Mouse (Mus musculus) bone marrow, adult 2 months (tissue): Measurements from ENCODE around the gene Irs1.

Experiments used
- CTCF ChIP-seq: fragments of 200-500 bp; IDR thresholded peaks from 2 replicates; pipeline ENCODE4 v1.5.1; 2011; ENCODE audit warnings: low read length, control low read depth; ENCODE audit not compliant: control insufficient read depth, insufficient read depth
- POLR2A ChIP-seq: fragments of 200-500 bp; IDR thresholded peaks from 2 replicates; pipeline ENCODE4 v1.6.1; 2011; ENCODE audit warnings: low read depth, mild to moderate bottlenecking, control low read depth, low read length, borderline replicate concordance; ENCODE audit not compliant: control insufficient read depth

- no peak for TF ChIP-seq CTCF
- TF ChIP-seq POLR2A = no peak
Measured at GRCm38 (mm10) chr1:82328033-82328775, 37.0 kb upstream of the Irs1 start.
